Mouse (Mus musculus) liver, adult 2 months (tissue): ENCODE measurements around the gene Adamts3.

ENCODE experiments used
- CTCF ChIP-seq: fragments of 200-500 bp; IDR thresholded peaks from 2 replicates; pipeline ENCODE4 v1.5.1; 2011; ENCODE audit warnings: low read depth, low read length, control low read depth
- POLR2A ChIP-seq: fragments of 200-500 bp; IDR thresholded peaks from 2 replicates; pipeline ENCODE4 v1.6.1; 2011; ENCODE audit warnings: low read length, control low read depth; ENCODE audit not compliant: insufficient read depth; ENCODE audit errors: extremely low read depth

DNA sequence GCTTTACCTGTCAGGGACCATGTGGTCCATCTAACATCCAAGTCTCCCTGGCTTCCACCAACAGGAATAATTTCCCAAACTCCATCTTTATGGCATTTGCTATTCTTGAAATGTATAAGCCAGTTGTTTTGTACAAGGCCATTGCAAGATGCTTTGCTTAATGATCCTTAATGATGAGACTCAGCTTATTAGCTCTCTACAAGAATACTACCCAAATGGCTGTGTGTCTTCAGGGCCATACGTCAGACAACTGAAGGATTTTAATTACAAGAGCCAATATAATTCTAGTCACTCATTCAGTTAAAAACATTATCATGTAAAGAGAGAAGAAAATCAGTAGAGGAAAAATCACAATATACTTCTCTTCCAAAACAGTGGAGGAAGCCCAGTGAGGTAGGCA, 195.3 kb downstream of the Adamts3 start:
- no peak for TF ChIP-seq CTCF
- TF ChIP-seq POLR2A = no peak
